Mouse (Mus musculus): ENCODE measurements around the gene Neurog1.

Gene Neurog1

GRCm38 (mm10) chr13:56258196-56259020 is 6.4 kb upstream of the Neurog1 start:
- no peak for DNase-seq (ENCODE audit: low spot score in 2 of 2)

GRCm38 (mm10) chr13:56257469-56258153 is 5.6 kb upstream of the Neurog1 start:
- DNase-seq (ENCODE audit: low spot score in 2 of 2), result no peak

- no peak for DNase-seq (ENCODE audit: low spot score in 2 of 2)
Measured at GRCm38 (mm10) chr13:56256716-56257299, 4.8 kb upstream of the Neurog1 start.

- no peak for DNase-seq (ENCODE audit: low spot score in 2 of 2)
Measured at GRCm38 (mm10) chr13:56253379-56253778, 1.4 kb upstream of the Neurog1 start.

GRCm38 (mm10) chr13:56252783-56253182 is 820 bp upstream of the Neurog1 start:
- no peak for DNase-seq (ENCODE audit: low spot score in 2 of 2)

GRCm38 (mm10) chr13:56251176-56251923 is 613 bp downstream of the Neurog1 start:
- no peak for DNase-seq (ENCODE audit: low spot score in 2 of 2)

- no peak for DNase-seq (ENCODE audit: low spot score in 2 of 2)
Measured at GRCm38 (mm10) chr13:56250551-56251161, 1.3 kb downstream of the Neurog1 start.

- DNase-seq (ENCODE audit: low spot score in 2 of 2), result no peak
Measured at GRCm38 (mm10) chr13:56249593-56250341, 2.2 kb downstream of the Neurog1 start.

- no peak for DNase-seq (ENCODE audit: low spot score in 2 of 2)
Measured at GRCm38 (mm10) chr13:56243104-56243503, 8.9 kb downstream of the Neurog1 start.

- DNase-seq (ENCODE audit: low spot score in 2 of 2), result no peak
Measured at GRCm38 (mm10) chr13:56240012-56240770, 11.8 kb downstream of the Neurog1 start.

GRCm38 (mm10) chr13:56237905-56238304 is 14.1 kb downstream of the Neurog1 start:
- no peak for DNase-seq (ENCODE audit: low spot score in 2 of 2)

GRCm38 (mm10) chr13:56236194-56236593 is 15.8 kb downstream of the Neurog1 start:
- no peak for DNase-seq (ENCODE audit: low spot score in 2 of 2)

GRCm38 (mm10) chr13:56228790-56229189 is 23.2 kb downstream of the Neurog1 start:
- no peak for DNase-seq (ENCODE audit: low spot score in 2 of 2)

- DNase-seq (ENCODE audit: low spot score in 2 of 2), result no peak
Measured at GRCm38 (mm10) chr13:56226175-56226954, 25.6 kb downstream of the Neurog1 start.

GRCm38 (mm10) chr13:56223625-56224024 is 28.3 kb downstream of the Neurog1 start:
- no peak for DNase-seq (ENCODE audit: low spot score in 2 of 2)

GRCm38 (mm10) chr13:56222849-56223246 is 29.1 kb downstream of the Neurog1 start:
- no peak for DNase-seq (ENCODE audit: low spot score in 2 of 2)

- no peak for DNase-seq (ENCODE audit: low spot score in 2 of 2)
Measured at GRCm38 (mm10) chr13:56221995-56222848, 29.7 kb downstream of the Neurog1 start.

All from spleen, postnatal 10 days (tissue).